Mouse (Mus musculus) layer of hippocampus, postnatal 14 days (tissue): ENCODE measurements at regions not wholly inside any gene's neighbourhood (a gene's known extent, or its start where the extent isn't known, plus 50 kb on each side); places are given as distances from the start of the nearest gene placed in this dataset.

Experiments used
- DNase-seq, 2 experiments: peaks; one replicate each; pipeline ENCODE4 v3.0.0; 2021 to 2022; ENCODE audit warnings: low spot score in 2 of 2, mixed read lengths in 1 of 2

DNA sequence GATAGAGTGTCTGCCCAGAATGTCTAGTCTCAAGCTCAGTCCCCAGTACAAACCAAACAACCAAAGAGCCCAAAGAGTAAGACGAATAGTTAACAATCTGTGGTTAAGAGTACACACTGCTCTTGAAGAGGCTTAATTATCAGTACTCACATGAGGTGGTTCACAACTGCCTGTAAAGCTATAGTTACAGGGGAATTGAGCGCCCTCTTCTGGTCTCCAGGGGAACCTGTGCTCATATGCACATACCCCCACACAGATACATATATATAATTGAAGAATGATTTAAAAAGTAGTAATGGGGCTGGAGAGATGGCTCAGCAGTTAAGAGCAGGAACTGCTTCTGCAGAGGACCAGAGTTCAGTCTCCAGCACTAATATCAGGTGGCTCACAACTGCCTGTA is 92.3 kb upstream of the Atp1a1 start:
- no peak for DNase-seq

DNA sequence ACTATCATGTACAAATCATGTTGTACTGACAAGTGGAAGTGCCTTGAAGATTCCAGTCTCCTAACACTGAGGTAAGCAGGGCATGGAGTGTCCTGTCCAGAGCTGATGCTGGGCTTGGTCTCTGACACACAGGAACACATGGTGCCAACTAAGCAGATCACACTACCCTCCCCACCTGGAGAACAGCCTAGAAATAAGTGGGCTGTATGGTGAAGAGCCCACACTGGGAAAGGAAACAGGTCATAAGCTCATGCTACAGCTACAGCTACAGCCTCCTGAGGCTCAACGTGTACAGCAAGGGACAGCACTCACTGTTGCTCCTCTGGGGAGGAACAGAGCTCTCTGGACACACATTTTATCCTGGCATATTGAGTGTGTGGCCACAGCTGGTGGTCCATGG is 89.8 kb upstream of the Atp1a1 start:
- no peak for DNase-seq

- DNase-seq, result no peak
Observed at GRCm38 (mm10) chr3:101691937-101692604, 87.6 kb upstream of the Atp1a1 start.

DNA sequence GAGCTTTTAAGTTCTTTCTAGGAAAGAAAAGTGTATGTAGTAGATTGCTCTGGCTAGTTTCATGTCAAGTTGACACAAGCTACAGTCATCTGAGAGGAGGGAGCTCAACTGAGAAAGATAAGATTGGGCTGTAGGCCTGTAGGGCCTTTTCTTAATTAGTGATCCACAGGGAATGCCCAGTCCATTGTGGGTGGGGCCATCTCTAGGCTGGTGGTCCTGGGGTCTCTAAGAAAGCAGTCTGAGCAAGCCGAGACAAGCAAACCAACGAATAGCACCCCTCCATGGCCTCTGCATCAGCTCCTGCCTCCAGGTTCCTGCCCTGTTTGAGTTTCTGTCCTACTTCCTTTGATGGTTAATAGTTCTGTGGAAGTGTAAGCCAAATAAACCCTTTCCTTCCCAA is 86.3 kb upstream of the Atp1a1 start:
- DNase-seq, result no peak

- peak; percentile 46 to 52 for DNase-seq
Observed at GRCm38 (mm10) chr3:101690222-101690621, 85.7 kb upstream of the Atp1a1 start.

DNA sequence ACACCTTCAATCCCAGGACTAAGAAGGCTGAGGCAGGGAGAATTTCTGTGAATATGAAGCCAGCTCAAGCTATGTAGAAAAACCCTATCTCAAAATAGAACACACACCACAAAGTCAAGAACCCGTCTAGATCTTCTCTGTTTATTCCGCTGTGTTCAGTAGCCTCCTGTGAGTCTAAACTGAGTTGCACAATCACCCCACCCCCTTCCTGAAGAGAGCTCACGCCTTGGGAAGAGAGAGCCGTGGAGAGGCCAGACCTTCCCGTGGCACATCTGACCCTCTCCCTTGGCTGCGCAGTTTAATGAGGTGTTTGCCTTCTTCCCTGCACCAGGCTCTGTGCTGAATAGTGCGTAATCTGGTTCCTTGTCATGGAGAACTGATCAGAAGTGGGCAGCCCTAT is 80.7 kb upstream of the Atp1a1 start:
- DNase-seq, result no peak

DNA sequence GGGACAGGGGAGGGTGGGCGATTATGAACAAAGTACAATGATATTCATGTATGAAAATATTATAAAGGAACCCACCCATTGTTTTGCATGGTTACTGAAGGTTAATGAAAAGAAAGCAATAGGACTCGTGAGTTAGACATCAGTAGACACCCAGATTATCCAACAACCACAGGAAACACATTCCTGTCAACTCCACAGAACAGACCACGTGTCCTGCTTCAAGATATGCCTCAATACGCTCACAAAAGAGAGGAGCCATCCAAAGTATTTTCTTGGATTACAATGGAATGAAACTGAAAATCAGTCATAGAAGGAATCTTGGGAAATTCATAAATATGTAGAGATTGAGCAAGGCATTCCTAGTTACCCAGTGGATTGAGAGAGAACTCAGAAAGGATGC is 68.5 kb upstream of the Atp1a1 start:
- DNase-seq, result no peak

- peak in 1 of 2 experiments; percentile 15 for DNase-seq
Observed at GRCm38 (mm10) chr3:101670561-101671001, 66.1 kb upstream of the Atp1a1 start.

GRCm38 (mm10) chr3:101669743-101670142 is 65.3 kb upstream of the Atp1a1 start:
- DNase-seq, result no peak

DNA sequence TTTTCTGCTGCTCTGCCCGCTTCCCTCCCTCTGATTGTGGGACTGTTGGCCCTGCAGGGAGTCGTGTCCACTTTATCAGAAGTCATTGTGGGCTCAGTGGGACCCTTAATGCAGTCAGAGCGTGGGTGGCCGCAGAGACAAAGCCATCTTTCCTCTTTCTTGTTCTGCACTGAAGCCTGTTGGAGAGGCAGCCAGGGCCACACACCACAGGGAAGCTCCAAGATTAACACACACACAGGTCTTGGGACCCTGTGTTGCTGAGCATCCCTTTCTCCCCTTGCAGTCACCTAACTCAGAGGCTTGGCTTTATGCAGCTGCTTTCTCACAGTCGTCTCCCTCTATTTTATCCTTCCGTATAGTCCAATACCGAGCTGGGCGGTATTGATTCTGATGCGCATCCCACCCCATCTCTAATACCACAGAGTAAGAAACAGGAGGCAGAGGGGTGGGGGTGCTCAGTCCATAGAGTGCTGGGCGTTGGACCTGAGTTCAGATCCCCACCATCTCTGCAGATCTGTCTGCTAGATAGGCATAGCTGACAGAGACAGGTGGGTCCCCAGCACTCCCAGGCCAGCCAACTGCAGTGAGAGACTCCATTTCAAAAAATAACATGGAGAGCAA is 63.4 kb upstream of the Atp1a1 start:
- DNase-seq, result no peak

DNA sequence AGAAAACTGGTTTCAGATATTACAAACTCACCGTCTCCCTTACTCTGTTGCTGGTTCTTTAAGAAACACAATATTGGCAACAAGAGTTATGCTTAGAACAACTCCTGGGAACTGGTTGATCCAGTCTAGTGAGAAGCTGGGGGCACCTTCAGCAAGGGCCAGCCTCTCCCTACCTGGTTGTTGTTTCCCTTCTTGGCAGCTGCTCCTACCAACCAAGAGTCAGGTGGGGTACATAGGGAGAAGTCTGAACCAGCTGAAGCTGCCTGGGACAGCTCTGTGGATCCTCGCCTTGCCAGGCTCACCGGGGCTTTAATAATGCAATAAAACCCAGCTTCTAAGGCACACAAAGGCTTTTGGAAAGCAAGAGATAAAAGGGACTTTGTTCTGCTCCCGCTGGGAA is 62.7 kb upstream of the Atp1a1 start:
- DNase-seq, result no peak

DNA sequence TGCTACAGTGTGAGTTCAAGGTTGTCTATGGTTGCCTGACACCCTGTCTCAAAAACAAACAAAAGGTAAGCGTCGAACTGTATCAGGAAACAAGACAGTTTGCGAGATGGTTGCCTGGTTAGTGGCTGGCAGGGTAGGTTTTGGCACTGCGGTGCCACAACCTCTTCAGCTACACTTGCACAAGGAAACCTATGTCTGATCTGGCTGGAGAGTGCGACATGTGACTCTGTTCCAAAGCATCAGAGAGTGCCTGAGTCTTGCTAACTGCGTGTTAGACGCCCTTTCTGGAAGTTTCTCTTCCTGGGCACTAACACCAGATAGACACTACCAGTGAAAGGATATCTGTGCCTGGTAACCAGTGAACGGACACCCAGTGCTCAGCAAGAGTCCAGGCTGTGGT is 62.1 kb upstream of the Atp1a1 start:
- no peak for DNase-seq

- DNase-seq, result peak in 1 of 2 experiments; percentile 22
Observed at GRCm38 (mm10) chr3:101661184-101661992, 56.9 kb upstream of the Atp1a1 start.

GRCm38 (mm10) chr3:101660635-101661034 is 56.2 kb upstream of the Atp1a1 start:
- DNase-seq, result no peak

DNA sequence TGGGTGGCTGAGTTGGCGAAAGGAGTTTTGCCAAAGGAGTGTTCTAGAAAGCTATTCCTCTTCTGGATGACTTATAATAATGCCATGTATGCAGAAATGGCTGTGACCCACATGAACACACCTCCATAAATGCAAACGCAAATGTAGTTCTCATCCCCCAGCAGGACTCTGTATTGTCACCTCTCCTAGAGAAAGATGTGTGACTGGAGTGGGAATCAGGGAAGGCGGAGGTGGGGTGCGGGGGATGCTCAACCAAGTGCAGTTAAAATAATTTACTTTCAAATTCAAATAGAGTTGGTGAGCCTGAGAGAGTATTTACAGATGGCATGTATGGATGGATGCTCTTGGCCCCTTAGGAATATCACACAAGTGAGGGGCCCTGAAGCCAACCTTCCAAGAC is 55.7 kb upstream of the Atp1a1 start:
- DNase-seq, result no peak

DNA sequence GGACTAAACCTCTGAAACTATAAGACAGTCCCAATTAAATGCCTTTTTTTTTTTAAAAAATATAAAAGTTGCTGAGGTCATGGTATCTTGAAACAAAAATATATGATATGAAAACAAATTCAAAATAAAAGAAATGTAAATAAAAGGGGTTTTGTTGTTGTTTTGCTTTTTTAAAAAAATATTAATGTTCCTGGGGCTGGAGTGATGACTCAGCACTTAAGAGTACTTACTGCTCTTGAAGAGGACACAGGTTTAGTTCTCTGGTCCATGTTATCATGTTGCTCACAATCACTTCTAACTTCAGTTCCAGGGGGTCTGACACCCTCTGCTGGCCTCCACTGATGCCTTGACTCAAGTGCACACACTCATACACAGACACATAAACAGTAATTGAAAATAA is 53.5 kb upstream of the Atp1a1 start:
- DNase-seq, result no peak

DNA sequence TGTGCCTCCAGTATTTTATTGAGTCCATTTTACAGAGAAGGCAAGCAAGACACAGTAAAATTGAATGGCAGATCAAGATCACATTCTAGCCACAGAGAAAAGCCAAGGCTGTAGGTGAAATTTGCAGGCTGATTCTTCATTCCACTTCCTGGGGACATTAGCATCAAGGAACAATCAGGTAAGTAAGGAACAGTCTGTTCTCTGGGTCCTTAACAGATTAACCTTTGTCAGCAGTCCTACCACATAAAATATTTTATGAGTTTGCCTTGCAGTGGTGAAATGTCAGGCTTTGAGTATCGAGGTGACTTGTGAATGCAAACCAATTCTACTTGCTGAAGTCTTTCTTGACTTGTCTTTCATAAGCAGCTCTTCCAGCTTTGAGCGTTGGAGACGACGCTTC is 50.2 kb upstream of the Atp1a1 start:
- DNase-seq, result no peak
